Mouse (Mus musculus) small intestine, adult 2 months (tissue): Measurements from ENCODE around the gene Arhgap32.

Source experiments
- CTCF ChIP-seq: fragments of 200-500 bp; IDR thresholded peaks from 2 replicates; pipeline ENCODE4 v1.5.1; 2012; ENCODE audit warnings: low read depth, mild to moderate bottlenecking, control low read depth, inconsistent platforms, low read length, moderate library complexity, mixed read lengths; ENCODE audit not compliant: insufficient replicate concordance, insufficient read length; ENCODE audit errors: extremely low read depth
- POLR2A ChIP-seq: fragments of 200-500 bp; IDR thresholded peaks from 2 replicates; pipeline ENCODE4 v1.6.1; 2012; ENCODE audit warnings: low read depth, mild to moderate bottlenecking, control low read depth, inconsistent platforms, low read length, moderate library complexity

DNA sequence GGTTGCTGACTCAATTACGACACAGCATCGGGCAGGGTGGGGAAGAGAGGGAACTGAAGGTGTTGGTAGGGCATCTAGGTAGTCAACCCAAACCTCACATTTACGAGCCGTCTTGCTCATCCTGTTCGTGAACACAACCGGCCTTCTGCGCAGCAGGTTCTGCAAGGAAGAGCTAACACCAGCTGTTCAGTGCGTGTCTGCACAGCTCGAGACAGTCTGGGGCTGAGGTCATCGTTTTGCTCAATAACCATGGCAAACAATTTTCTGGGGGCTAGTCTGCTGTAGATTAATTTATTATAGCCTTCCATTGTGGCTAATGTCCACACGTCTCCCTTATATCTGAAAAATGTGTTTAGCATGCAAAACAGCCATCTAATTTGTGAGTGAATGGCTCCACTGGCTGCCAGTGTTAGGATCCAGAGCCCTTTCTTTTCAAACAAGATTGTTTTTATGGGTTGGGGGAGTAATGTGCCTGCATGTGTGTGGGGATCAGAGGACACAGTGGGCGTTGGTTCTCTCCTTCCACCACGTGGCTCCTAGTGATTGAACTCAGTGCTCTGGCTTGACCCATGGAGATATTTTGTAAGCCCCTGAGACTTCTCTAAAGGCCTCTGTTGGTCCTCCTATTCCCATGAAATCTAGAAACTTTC lies 186.7 kb downstream of the Arhgap32 start:
- TF ChIP-seq CTCF (no peak), POLR2A (no peak)
